Mouse (Mus musculus) ES-CJ7 (cell line): ENCODE results near the gene Gp5.
"Not testable (repeated sequence)": the region's sequence is repeated elsewhere in the genome, so short reads cannot be mapped to it uniquely, and the experiment has no call there.

Source experiments
- DNase-seq: peaks from one replicate; pipeline ENCODE4 v3.0.0; 2011; ENCODE audit warnings: low read depth, low spot score

The Gp5 gene

GRCm38 (mm10) chr16:30310647-30311046 lies at the start of gene Gp5:
Gp5 (minus strand) TSS chr16:30310779.
- no peak for DNase-seq

- not testable (repeated sequence) for DNase-seq
Observed at GRCm38 (mm10) chr16:30353489-30353888, 42.9 kb upstream of the Gp5 start.

GRCm38 (mm10) chr16:30314236-30314635 lies 3.7 kb upstream of the Gp5 start:
- peak; percentile 36 for DNase-seq

- DNase-seq, result no peak
Observed at GRCm38 (mm10) chr16:30310171-30310515, 436 bp downstream of the Gp5 start.

GRCm38 (mm10) chr16:30309395-30310170 lies 996 bp downstream of the Gp5 start:
- peak; percentile 42 for DNase-seq

- peak; percentile 51 for DNase-seq
Observed at GRCm38 (mm10) chr16:30308616-30309394, 1.8 kb downstream of the Gp5 start.

GRCm38 (mm10) chr16:30307961-30308615 lies 2.5 kb downstream of the Gp5 start:
- DNase-seq, result no peak

GRCm38 (mm10) chr16:30307306-30307705 lies 3.3 kb downstream of the Gp5 start:
- DNase-seq, result no peak

- no peak for DNase-seq
Observed at GRCm38 (mm10) chr16:30306102-30306501, 4.5 kb downstream of the Gp5 start.

GRCm38 (mm10) chr16:30304236-30304635 lies 6.3 kb downstream of the Gp5 start:
- no peak for DNase-seq

GRCm38 (mm10) chr16:30303411-30303810 lies 7.2 kb downstream of the Gp5 start:
- DNase-seq, result no peak

GRCm38 (mm10) chr16:30302686-30303085 lies 7.9 kb downstream of the Gp5 start:
- no peak for DNase-seq

GRCm38 (mm10) chr16:30299711-30300277 lies 10.8 kb downstream of the Gp5 start:
- DNase-seq, result no peak

- DNase-seq, result no peak
Observed at GRCm38 (mm10) chr16:30297450-30297849, 13.1 kb downstream of the Gp5 start.

GRCm38 (mm10) chr16:30296601-30297275 lies 13.8 kb downstream of the Gp5 start:
- no peak for DNase-seq

GRCm38 (mm10) chr16:30295106-30295505 lies 15.5 kb downstream of the Gp5 start:
- DNase-seq, result no peak

- no peak for DNase-seq
Observed at GRCm38 (mm10) chr16:30290436-30290835, 20.1 kb downstream of the Gp5 start.

GRCm38 (mm10) chr16:30285701-30286100 lies 24.9 kb downstream of the Gp5 start:
- peak; percentile 80 for DNase-seq

- DNase-seq, result peak; percentile 78
Observed at GRCm38 (mm10) chr16:30283743-30284337, 26.7 kb downstream of the Gp5 start.

GRCm38 (mm10) chr16:30282844-30283495 lies 27.6 kb downstream of the Gp5 start, which contains the start of gene Lrrc15:
Lrrc15 (minus strand) TSS chr16:30283256.
- peak; percentile 60 for DNase-seq
